Mouse (Mus musculus) heart, embryonic 16.5 days (tissue): ENCODE results near the gene Olfml1. TPM values are rescaled to one million over a fixed set of nuclear protein-coding genes. Genes with fewer than 3 reads are reported as not detected.
A peak's percentile ranks its signal among the peaks of the same experiment; 100 is the strongest.

Source experiments
- ATAC-seq: fragments of 200-750 bp; cut with Nextera tagmentation; replicated peaks from 2 replicates; pipeline ENCODE4 v1.8.0; 2017; ENCODE audit warnings: moderate number of reproducible peaks; ENCODE audit not compliant: insufficient read depth, low FRiP score; ENCODE audit errors: extremely low read depth
- H3K27ac ChIP-seq: fragments of 300-500 bp; sonication (generic); 2 replicates; pipeline ENCODE4 v1.5.1; 2014; ENCODE audit warnings: mild to moderate bottlenecking, low read length, control low read depth, moderate library complexity
- H3K27me3 ChIP-seq: fragments of 300-500 bp; sonication (generic); 2 replicates; pipeline ENCODE4 v1.6.1; 2014; ENCODE audit warnings: low read length, mixed read lengths; ENCODE audit not compliant: control insufficient read depth, insufficient read depth
- H3K36me3 ChIP-seq: fragments of 300-500 bp; sonication (generic); 2 replicates; pipeline ENCODE4 v1.6.1; 2014; ENCODE audit not compliant: control insufficient read depth, insufficient read depth
- H3K4me1 ChIP-seq: fragments of 300-500 bp; sonication (generic); 2 replicates; pipeline ENCODE4 v1.6.1; 2014; ENCODE audit warnings: low read length, mixed read lengths; ENCODE audit not compliant: control insufficient read depth, insufficient read depth
- H3K4me2 ChIP-seq: fragments of 300-500 bp; sonication (generic); 2 replicates; pipeline ENCODE4 v1.6.1; 2014; ENCODE audit warnings: low read depth, mild to moderate bottlenecking, control low read depth, low read length
- H3K4me3 ChIP-seq: fragments of 300-500 bp; sonication (generic); 2 replicates; pipeline ENCODE4 v1.5.1; 2014; ENCODE audit warnings: mild to moderate bottlenecking, control low read depth, low read length
- H3K9ac ChIP-seq: fragments of 300-500 bp; sonication (generic); 2 replicates; pipeline ENCODE4 v1.6.1; 2014; ENCODE audit warnings: low read length, control low read depth
- H3K9me3 ChIP-seq: fragments of 300-500 bp; sonication (generic); replicated peaks from 2 replicates; pipeline ENCODE4 v1.6.1; 2016; ENCODE audit warnings: low read length; ENCODE audit not compliant: control insufficient read depth
- WGBS: fragments of 180-500 bp; shearing (Covaris S2); extraction: QIAGEN DNeasy Blood & Tissue Kit; methylation state at CpG from one replicate; pipeline ENCODE4 v1.1.7; 2014; 5-methylcytosine and 5-hydroxymethylcytosine counted together
- polyA plus RNA-seq: library from polyadenylated mRNA; unstranded; fragments of >200 nt; fragmentation: Nextera tagmentation; extraction: Ambion mirVana; gene quantifications from 2 replicates; pipeline ENCODE4 v1.2.1, GENCODE M21; 2015

The Olfml1 gene
- polyA plus RNA-seq, 1 experiment from 2014 or later, result 6.6 TPM

- Histone ChIP-seq H3K27me3 (no peaks in the 10 kb centered on the region), H3K27ac (no peak overlapping the region), H3K9ac (no peak overlapping the region), H3K9me3 (0 out of 2 replicates have a peak, but pooled peaks cover 3% of the 10 kb centered on the region), H3K4me1 (no peaks in the 10 kb centered on the region), H3K4me2 (no peak overlapping the region), H3K4me3 (no peak overlapping the region), H3K36me3 (no peaks in the 10 kb centered on the region)
- 56% methylated on average over 2 of the region's 2 CpGs for WGBS
- no peak for ATAC-seq
Measured at GRCm38 (mm10) chr7:107573856-107574255, 6.6 kb downstream of the Olfml1 start.

- H3K36me3 ChIP-seq, result no peaks in the 10 kb centered on the region
- no peak overlapping the region for H3K27ac ChIP-seq
- no peak overlapping the region for H3K9ac ChIP-seq
- H3K4me3 ChIP-seq, result no peak overlapping the region
- ATAC-seq, result no peak
- no peaks in the 10 kb centered on the region for H3K27me3 ChIP-seq
- no peak overlapping the region for H3K4me2 ChIP-seq
- no peaks in the 10 kb centered on the region for H3K4me1 ChIP-seq
- WGBS, result 47% methylated on average over 3 of the region's 3 CpGs
- H3K9me3 ChIP-seq, result 0 out of 2 replicates have a peak, but pooled peaks cover 3% of the 10 kb centered on the region
Measured at GRCm38 (mm10) chr7:107574276-107574675, 7.0 kb downstream of the Olfml1 start.

DNA sequence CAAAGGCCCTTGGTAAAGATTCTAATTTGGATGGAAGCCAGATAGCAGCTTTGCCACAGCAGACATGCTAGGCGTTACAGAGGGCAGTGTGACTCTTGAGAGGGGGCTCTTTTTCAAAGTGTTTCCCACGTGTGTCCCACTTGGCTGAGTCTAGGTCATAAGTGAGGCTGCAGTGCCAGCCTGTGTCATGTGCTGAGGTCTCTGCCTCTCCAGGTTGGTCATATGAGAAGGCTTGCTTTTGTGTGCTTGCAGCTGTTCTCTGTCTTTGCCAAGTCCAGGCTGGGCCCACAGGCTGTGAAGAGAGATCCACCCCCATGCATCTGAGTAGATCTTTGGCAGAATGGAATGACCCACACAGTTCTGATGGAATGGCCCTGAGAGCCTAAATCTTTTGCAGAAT is 25.4 kb downstream of the Olfml1 start:
- ATAC-seq, result 0 out of 2 replicates have a peak, but pooled peaks have one; percentile 16
- Histone ChIP-seq H3K36me3 (no peaks in the 10 kb centered on the region), H3K4me3 (no peak overlapping the region), H3K27me3 (no peaks in the 10 kb centered on the region), H3K4me2 (no peak overlapping the region), H3K9me3 (no peaks in the 10 kb centered on the region), H3K27ac (no peak overlapping the region), H3K4me1 (peaks cover 2% of the 10 kb centered on the region; the same call in 1 of the 2 replicates), H3K9ac (no peak overlapping the region)
- 23% methylated on average over 2 of the region's 2 CpGs for WGBS

DNA sequence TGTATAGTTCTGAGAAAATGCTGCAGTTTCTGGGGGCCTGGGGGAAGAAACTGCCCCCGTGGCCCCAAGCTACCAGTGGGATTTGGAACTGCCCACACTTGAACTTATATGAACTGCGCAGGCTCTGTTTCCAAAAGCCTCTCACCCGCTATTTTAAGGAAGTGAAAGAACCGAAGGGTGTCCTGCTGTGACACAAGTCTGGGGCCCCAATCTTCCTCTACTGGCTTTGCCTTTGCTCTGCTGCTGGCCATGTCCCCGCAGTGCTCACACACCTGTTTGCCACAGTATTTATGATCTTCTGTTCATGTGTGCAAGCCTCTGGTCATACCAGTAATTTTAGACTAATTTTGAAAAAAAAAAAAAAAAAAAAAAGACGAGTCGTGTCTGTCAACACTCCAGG is 26.7 kb downstream of the Olfml1 start:
- Histone ChIP-seq H3K9ac (no peak overlapping the region), H3K4me1 (peaks cover 2% of the 10 kb centered on the region; the same call in 1 of the 2 replicates), H3K4me3 (no peak overlapping the region), H3K36me3 (no peaks in the 10 kb centered on the region), H3K27me3 (no peaks in the 10 kb centered on the region), H3K4me2 (peak overlapping the region; percentile 78), H3K27ac (no peak overlapping the region), H3K9me3 (no peaks in the 10 kb centered on the region)
- 31% methylated on average over 7 of the region's 7 CpGs for WGBS
- ATAC-seq, result no peak

DNA sequence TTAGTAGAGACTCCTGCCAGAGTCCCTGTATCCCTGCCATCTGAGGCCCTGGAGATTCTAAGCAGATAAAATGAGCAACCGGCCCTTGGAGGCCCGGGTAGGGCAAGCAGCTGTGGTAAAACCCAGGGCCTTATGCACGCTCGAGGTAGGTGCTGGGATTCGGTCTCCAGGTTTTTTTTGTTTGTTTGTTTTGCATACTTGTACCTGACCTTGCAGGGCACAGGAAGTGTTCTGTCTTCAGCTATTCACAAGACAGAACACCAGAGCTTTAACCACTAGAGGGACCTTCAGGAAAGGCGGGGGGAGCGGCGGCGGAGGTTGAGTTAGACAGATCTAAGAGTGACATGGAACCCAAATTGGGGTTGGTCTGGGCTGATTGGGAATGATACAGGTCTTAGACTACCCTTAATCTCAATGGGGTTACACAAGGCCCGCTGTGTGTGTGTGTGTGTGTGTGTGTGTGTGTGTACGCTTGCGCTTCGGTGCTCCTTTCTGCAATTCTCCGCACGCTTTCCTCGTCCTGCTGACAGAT is 27.1 kb downstream of the Olfml1 start:
- H3K36me3 ChIP-seq, result no peaks in the 10 kb centered on the region
- peaks cover 2% of the 10 kb centered on the region; the same call in 1 of the 2 replicates for H3K4me1 ChIP-seq
- peak overlapping the region; percentile 78 for H3K4me2 ChIP-seq
- H3K27me3 ChIP-seq, result no peaks in the 10 kb centered on the region
- peak; percentile 72 for ATAC-seq
- peak overlapping the region; percentile 61 for H3K4me3 ChIP-seq
- H3K27ac ChIP-seq, result 0 out of 2 replicates have a peak overlapping the region, but pooled peaks have one; percentile 11
- under 1% methylated on average over 16 of the region's 16 CpGs for WGBS
- H3K9me3 ChIP-seq, result no peaks in the 10 kb centered on the region
- H3K9ac ChIP-seq, result peak overlapping the region; percentile 68

DNA sequence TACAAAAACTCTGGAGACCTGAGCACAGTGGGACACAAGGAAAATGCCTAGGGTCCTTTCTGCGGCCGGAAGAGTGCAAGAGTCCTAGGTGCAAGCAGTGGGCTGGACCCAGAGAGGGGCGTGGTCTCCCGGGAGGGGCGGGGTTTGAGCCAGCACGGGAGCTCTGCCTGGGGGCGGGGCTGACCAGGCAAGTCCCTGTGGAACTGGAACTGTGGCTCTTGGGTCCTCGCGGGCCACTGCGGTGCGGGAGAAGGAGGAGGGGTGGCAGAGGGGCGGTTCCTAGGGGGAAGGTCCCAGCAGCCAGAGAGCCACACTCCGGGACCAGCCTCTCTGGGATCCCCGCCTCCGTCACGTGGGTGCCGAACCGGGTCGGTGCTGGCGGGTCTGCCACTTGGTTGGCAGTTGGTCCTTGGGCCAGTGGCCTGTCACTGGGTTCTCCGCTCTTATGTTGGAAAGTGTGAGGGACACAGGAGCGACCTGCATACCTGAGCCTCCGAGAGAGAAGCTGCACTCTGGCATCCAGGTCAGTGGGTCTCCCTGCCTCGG is 27.7 kb downstream of the Olfml1 start, which contains the start of gene Ppfibp2:
Ppfibp2 (plus strand) TSS at position 351 of the 546 bp plus-strand sequence.
- Histone ChIP-seq H3K36me3 (no peaks in the 10 kb centered on the region), H3K27me3 (no peaks in the 10 kb centered on the region), H3K4me3 (peak within 1 kb of the TSS; percentile 61), H3K9ac (peak within 1 kb of the TSS; percentile 68), H3K27ac (0 out of 2 replicates have a peak within 1 kb of the TSS, but pooled peaks have one; percentile 11), H3K4me1 (peaks cover 2% of the 10 kb centered on the region; the same call in 1 of the 2 replicates), H3K4me2 (peak within 1 kb of the TSS; percentile 78), H3K9me3 (no peaks in the 10 kb centered on the region)
- ATAC-seq, result peak; percentile 94
- WGBS, result under 1% methylated on average over 23 of the region's 24 CpGs

DNA sequence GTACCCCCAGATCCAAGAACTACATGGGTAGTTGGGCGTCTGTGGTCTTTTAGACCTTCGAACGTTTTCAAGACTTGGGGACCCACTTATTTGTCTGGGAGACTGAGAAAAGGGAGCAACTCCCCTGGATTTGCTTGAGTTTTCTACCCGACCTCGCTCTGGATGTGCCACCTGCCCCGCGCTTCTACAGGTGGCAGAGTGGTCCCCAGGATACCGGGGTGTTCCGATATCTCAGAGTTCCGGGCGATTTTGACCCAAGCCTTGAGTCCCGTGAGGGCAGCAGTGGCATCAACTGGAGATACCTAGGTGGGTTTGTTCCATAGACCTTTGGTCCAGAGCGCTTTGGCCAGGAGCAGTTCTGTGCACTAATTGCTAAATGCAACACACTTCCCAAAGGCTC is 28.2 kb downstream of the Olfml1 start:
- Histone ChIP-seq H3K27me3 (no peaks in the 10 kb centered on the region), H3K4me1 (peaks cover 2% of the 10 kb centered on the region; the same call in 1 of the 2 replicates), H3K9ac (peak overlapping the region; percentile 68; the same call in 1 of the 2 replicates), H3K4me3 (peak overlapping the region; percentile 61), H3K27ac (no peak overlapping the region), H3K36me3 (no peaks in the 10 kb centered on the region), H3K9me3 (no peaks in the 10 kb centered on the region), H3K4me2 (peak overlapping the region; percentile 78)
- 18% methylated on average over 13 of the region's 13 CpGs for WGBS
- ATAC-seq, result no peak

GRCm38 (mm10) chr7:107596753-107597152 is 29.5 kb downstream of the Olfml1 start:
- no peaks in the 10 kb centered on the region for H3K36me3 ChIP-seq
- no peak overlapping the region for H3K27ac ChIP-seq
- no peaks in the 10 kb centered on the region for H3K9me3 ChIP-seq
- ATAC-seq, result no peak
- H3K4me3 ChIP-seq, result no peak overlapping the region
- H3K27me3 ChIP-seq, result no peaks in the 10 kb centered on the region
- H3K4me1 ChIP-seq, result peaks cover 2% of the 10 kb centered on the region; the same call in 1 of the 2 replicates
- no peak overlapping the region for H3K9ac ChIP-seq
- no peak overlapping the region for H3K4me2 ChIP-seq

- Histone ChIP-seq H3K4me2 (no peak overlapping the region), H3K4me3 (no peak overlapping the region), H3K9ac (no peak overlapping the region), H3K27me3 (no peaks in the 10 kb centered on the region), H3K27ac (no peak overlapping the region), H3K4me1 (peaks cover 2% of the 10 kb centered on the region; the same call in 1 of the 2 replicates), H3K36me3 (no peaks in the 10 kb centered on the region), H3K9me3 (no peaks in the 10 kb centered on the region)
- no peak for ATAC-seq
- WGBS, result 51% methylated on average over 3 of the region's 3 CpGs
Measured at GRCm38 (mm10) chr7:107597956-107598355, 30.7 kb downstream of the Olfml1 start.
